Mouse (Mus musculus): ENCODE measurements around the gene Ankrd33b.

DNA sequence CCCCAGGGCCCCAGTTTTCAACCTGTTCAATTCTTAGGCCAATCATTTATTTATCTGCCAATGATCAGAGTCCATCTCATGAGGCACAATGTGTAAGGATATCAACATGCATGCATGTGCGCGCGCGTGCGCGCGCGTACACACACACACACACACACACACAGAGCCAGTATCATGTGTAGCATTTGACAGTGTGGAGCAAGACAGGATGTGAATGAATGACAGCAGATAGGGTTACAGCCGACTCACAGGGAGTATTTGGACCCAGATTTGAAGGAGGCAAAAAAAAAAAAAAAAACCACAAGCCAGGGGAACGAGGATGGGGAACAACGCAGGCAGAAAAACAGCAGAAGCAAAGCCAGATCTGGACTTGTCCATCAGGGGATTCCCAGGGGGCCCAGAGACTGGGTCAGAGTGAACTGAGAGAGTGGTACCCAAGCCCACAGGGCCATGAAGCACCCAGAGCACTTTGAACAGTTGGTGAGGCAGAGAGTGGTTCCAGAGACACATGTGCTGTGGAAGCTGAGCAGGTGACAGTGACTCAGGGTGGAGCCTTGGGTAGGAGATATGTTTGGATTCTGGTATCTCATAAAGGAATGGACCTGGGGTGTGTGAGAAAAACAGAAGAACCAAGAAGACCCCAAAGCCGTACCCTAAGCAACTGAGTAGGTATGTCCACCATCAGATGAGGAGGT lies 41.7 kb downstream of the Ankrd33b start:
- TF ChIP-seq GATA1 (IDR thresholded peaks at IDR 0.05; ENCODE audit: borderline replicate concordance, low read length) (no peak), FLI1 (IDR thresholded peaks at IDR 0.05; ENCODE audit: low read length) (no peak)
